Mouse (Mus musculus): ENCODE measurements around the gene Htr1f.

DNA sequence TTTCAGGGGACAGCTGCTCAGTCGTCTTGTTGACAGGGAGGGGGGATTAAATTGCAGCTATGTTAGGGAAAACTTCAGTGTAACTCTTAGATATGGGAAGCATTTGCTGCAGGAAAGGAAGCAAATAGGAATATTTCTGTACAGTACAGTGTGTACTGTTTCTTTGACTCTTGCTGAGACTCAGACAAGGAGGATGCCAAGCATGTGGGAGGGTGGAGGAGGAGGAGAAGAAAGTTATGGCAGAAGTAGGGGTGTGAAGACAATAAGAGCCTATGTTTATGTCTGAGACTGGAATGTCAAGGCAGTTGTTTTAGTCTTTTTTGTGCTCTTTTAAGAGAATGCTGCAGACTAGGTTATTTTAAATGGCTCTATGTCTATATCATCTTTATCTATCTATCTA lies 171.6 kb downstream of the Htr1f start:
- TF ChIP-seq CTCF (IDR thresholded peaks at IDR 0.05; ENCODE audit: extremely low read depth, insufficient read length, insufficient replicate concordance, low read depth, low read length) (no peak), POLR2A (IDR thresholded peaks at IDR 0.05; ENCODE audit: low read depth, low read length) (no peak)
